In genomic region chr19:24634602-24635001, GRCm38 (mm10) we compare ENCODE assay signal across 8 mouse cellular contexts. TPM values are rescaled to one million over a fixed set of nuclear protein-coding genes. Genes with fewer than 3 reads are reported as not detected.
DNase-seq lines count a peak whose midpoint lies in the region; ATAC-seq and TF ChIP-seq lines count a peak whose summit lies in the region.

No protein-coding gene starts in this region.

- H3K9me3 ChIP-seq in kidney, embryonic 15.5 days (replicated peaks), result no peaks in the 10 kb centered on the region
- H3K9me3 ChIP-seq in forebrain, embryonic 14.5 days (replicated peaks; ENCODE audit: control insufficient read depth, low read length), result no peaks in the 10 kb centered on the region
- no peaks in the 10 kb centered on the region for H3K9me3 ChIP-seq in neural tube, embryonic 15.5 days (replicated peaks)

- TF ChIP-seq POLR2A in kidney, adult 2 months (IDR thresholded peaks at IDR 0.05; ENCODE audit: low read depth, low read length), result no peak

- no peak overlapping the region for H3K4me3 ChIP-seq in kidney, adult 2 months (ENCODE audit: insufficient read depth, low read depth, low read length)
- no peak overlapping the region for H3K4me3 ChIP-seq in kidney, embryonic 15.5 days (replicated peaks)
- no peak overlapping the region for H3K4me3 ChIP-seq in forebrain, embryonic 14.5 days (ENCODE audit: low read depth, low read length)
- H3K4me3 ChIP-seq in neural tube, embryonic 15.5 days (replicated peaks), result no peak overlapping the region

- intact Hi-C loops in left cerebral cortex, postnatal 4 days (cut with DNase I), result loop anchor here (5.0 kb wide), 1 partner anchor 332 kb away; no protein-coding TSS in a partner anchor

- no peaks in the 10 kb centered on the region for H3K27me3 ChIP-seq in kidney, adult 2 months (replicated peaks; ENCODE audit: control insufficient read depth, insufficient read depth, low read length)
- H3K27me3 ChIP-seq in kidney, embryonic 15.5 days, result no peaks in the 10 kb centered on the region
- no peaks in the 10 kb centered on the region for H3K27me3 ChIP-seq in forebrain, embryonic 14.5 days (replicated peaks; ENCODE audit: control insufficient read depth, insufficient read depth, low read length)
- H3K27me3 ChIP-seq in neural tube, embryonic 15.5 days (replicated peaks), result no peaks in the 10 kb centered on the region

- H3K27ac ChIP-seq in kidney, adult 2 months (ENCODE audit: insufficient read depth, low read depth, low read length), result no peak overlapping the region
- no peak overlapping the region for H3K27ac ChIP-seq in kidney, embryonic 15.5 days
- no peak overlapping the region for H3K27ac ChIP-seq in forebrain, embryonic 14.5 days (ENCODE audit: low read depth, low read length)
- no peak overlapping the region for H3K27ac ChIP-seq in neural tube, embryonic 15.5 days (replicated peaks)

- H3K36me3 ChIP-seq in kidney, adult 2 months (ENCODE audit: control insufficient read depth, insufficient read depth, low read length), result no peaks in the 10 kb centered on the region
- no peaks in the 10 kb centered on the region for H3K36me3 ChIP-seq in kidney, embryonic 15.5 days
- H3K36me3 ChIP-seq in forebrain, embryonic 14.5 days (ENCODE audit: control insufficient read depth, insufficient read depth, low read length), result no peaks in the 10 kb centered on the region
- no peaks in the 10 kb centered on the region for H3K36me3 ChIP-seq in neural tube, embryonic 15.5 days

- ATAC-seq in kidney, embryonic 15.5 days (replicated peaks; ENCODE audit: low FRiP score), result no peak
- ATAC-seq in forebrain, embryonic 14.5 days, result peak; percentile 34; the same call in 1 of the 2 replicates
- peak; percentile 53; the same call in 1 of the 2 replicates for ATAC-seq in neural tube, embryonic 15.5 days (ENCODE audit: low FRiP score)

- peak; percentile 77 for DNase-seq in kidney, adult 2 months
- DNase-seq in c-Kit-positive CD71-positive TER-119-negative erythroid progenitor cells, embryonic 14.5 days (ENCODE audit: low read depth), result peak; percentile 34
- peak; percentile 81 for DNase-seq in forebrain, embryonic 14.5 days (ENCODE audit: low spot score)
- peak; percentile 75 for DNase-seq in induced T-regulatory cell, adult 2 months (ENCODE audit: low read depth)
- DNase-seq in left cerebral cortex, postnatal 4 days, result peak; percentile 67
- peak; percentile 83 for DNase-seq in testis, postnatal 10 days (ENCODE audit: low spot score)

- H3K4me2 ChIP-seq in kidney, embryonic 15.5 days, result no peak overlapping the region
- no peak overlapping the region for H3K4me2 ChIP-seq in forebrain, embryonic 14.5 days (ENCODE audit: low read length)
- no peak overlapping the region for H3K4me2 ChIP-seq in neural tube, embryonic 15.5 days

- TF ChIP-seq CTCF in kidney, adult 2 months (conservative IDR thresholded peaks at IDR 0.05; ENCODE audit: insufficient read depth, insufficient read length, low read depth, low read length), result peak; percentile 92

- H3K4me1 ChIP-seq in kidney, adult 2 months (ENCODE audit: control insufficient read depth, insufficient read depth, low read length), result no peaks in the 10 kb centered on the region
- H3K4me1 ChIP-seq in kidney, embryonic 15.5 days, result no peaks in the 10 kb centered on the region
- no peaks in the 10 kb centered on the region for H3K4me1 ChIP-seq in forebrain, embryonic 14.5 days (ENCODE audit: control insufficient read depth, insufficient read depth, low read length)
- no peaks in the 10 kb centered on the region for H3K4me1 ChIP-seq in neural tube, embryonic 15.5 days

- H3K9ac ChIP-seq in kidney, embryonic 15.5 days, result no peak overlapping the region
- no peak overlapping the region for H3K9ac ChIP-seq in forebrain, embryonic 14.5 days (ENCODE audit: low read length)
- no peak overlapping the region for H3K9ac ChIP-seq in neural tube, embryonic 15.5 days (replicated peaks)

- WGBS in kidney, adult 2 months, result 5% methylated on average over 7 of the region's 7 CpGs
- WGBS in kidney, embryonic 15.5 days, result 6% methylated on average over 7 of the region's 7 CpGs
- WGBS in forebrain, embryonic 14.5 days, result 5% methylated on average over 7 of the region's 7 CpGs
- 11% methylated on average over 7 of the region's 7 CpGs for WGBS in neural tube, embryonic 15.5 days

RNA-seq across cellular contexts. Expression of gene Tmem252, which starts 39.2 kb away (rescaled TPM):
- 16.0 and 17.4 TPM in 2 replicates for polyA plus RNA-seq in kidney, adult 2 months (2012; rRNA removed)
- 5.8 and 5.9 TPM in 2 replicates for polyA plus RNA-seq in kidney, embryonic 15.5 days (2015; fragmentation: Nextera tagmentation; extraction: Ambion mirVana)
- polyA plus RNA-seq in forebrain, embryonic 14.5 days (2014; fragmentation: Nextera tagmentation; extraction: Ambion mirVana), result 0.87 and 0.97 TPM in 2 replicates
- total RNA-seq in left cerebral cortex, postnatal 4 days (2021), result under 1 TPM; 0.50 to 0.76 TPM
- 2.4 and 3.6 TPM in 2 replicates for polyA plus RNA-seq in neural tube, embryonic 15.5 days (2015; fragmentation: Nextera tagmentation; extraction: Ambion mirVana)
